Mouse (Mus musculus): ENCODE results near the gene Wdr70. TPM values are rescaled to one million over a fixed set of nuclear protein-coding genes. Genes with fewer than 3 reads are reported as not detected.

Gene Wdr70
- polyA plus RNA-seq, 1 experiment from 2014 or later = 31.0 TPM

DNA sequence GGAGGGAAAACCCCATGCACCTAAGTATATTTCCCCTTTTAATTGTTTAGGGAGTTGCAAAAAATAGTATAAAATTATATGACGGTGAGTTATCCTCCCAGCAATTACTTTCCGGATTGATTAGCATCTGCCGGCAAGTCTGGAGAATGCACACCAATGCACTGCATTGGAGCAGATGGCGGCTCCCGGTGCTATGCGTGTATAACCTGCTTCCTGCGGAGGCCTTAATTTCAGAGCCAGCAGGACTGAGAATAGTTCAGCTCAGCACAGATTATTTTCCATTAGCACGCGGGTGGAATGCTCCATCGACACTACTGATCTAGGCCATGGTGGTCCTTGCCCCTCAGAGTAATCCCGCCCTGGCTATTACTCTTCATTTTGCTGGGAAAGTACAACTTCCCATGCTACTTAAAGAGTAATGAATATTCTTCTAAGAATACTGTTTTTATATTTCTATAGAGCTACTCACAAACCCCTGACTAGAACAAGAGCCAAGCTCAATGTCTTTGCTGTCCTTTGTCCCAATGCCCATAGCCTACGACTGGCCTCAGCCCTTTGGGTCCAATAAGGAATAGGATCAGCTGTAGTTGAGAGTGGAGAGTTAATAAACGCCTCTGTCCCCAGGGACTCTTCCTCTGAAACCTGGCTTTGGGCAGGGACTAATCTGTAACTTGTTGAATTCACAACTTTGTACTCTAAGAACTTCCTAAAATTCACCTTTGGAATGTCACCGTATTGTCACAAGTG is 176.5 kb downstream of the Wdr70 start:
- Histone ChIP-seq H3K9ac (no peak overlapping the region), H3K9me3 (replicated peaks) (no peaks in the 10 kb centered on the region), H3K27ac (no peak overlapping the region), H3K4me1 (no peaks in the 10 kb centered on the region), H3K36me3 (peaks cover 11% of the 10 kb centered on the region), H3K4me3 (no peak overlapping the region), H3K27me3 (replicated peaks) (no peaks in the 10 kb centered on the region), H3K4me2 (no peak overlapping the region)
- no peak for ATAC-seq
- 84% methylated on average over 14 of the region's 14 CpGs for WGBS (ENCODE audit: insufficient replicate concordance)

DNA sequence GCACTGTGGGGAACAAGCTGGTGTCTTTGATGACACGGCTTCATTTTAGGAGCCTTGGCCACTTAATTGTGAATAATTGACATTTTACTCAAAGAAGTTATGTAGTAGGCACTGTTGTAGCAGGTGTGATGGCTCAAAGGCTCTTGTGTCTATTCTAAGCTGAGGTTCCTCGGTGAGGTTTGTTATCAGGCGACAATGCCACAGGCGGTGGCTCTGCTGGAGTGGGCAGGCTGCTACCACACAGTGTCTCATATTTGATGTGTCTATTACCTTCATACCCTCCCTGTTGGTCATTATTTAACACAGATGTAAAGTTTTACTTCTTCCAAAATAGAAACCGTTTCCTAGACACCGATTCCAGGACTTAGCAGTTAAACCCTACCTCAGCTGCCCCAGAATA is 177.9 kb downstream of the Wdr70 start:
- Histone ChIP-seq H3K4me1 (no peaks in the 10 kb centered on the region), H3K27ac (no peak overlapping the region), H3K4me3 (no peak overlapping the region), H3K4me2 (no peak overlapping the region), H3K36me3 (peaks cover 11% of the 10 kb centered on the region), H3K27me3 (replicated peaks) (no peaks in the 10 kb centered on the region), H3K9ac (no peak overlapping the region), H3K9me3 (replicated peaks) (no peaks in the 10 kb centered on the region)
- no peak for ATAC-seq
- WGBS (ENCODE audit: insufficient replicate concordance) = 75% methylated on average over 6 of the region's 6 CpGs

DNA sequence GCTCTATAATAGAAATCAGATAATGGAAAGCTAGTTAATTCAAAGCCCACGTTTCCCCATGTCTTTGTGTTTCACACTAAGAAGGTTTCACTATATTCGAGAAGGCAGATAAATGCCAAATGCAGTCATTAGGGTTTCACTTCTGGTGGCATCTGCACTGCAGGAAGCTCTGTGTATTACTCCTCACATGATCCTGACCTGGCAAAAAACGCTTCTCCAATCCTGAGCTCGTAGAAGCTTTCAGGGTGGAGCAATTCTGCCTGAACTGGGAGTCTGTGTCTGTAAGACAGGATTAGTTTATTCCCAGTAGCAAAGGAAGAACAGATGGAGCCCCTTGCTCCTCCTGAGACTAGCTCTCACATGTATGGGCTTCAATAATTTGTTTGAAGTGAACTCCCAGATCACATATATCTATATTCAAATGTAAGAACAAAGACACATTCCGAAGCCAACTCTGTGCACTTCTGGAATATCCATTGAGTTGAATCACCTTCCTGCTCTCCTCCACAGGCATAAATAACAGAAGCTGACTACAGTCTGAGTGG is 192.4 kb downstream of the Wdr70 start:
- no peaks in the 10 kb centered on the region; the same call in 1 of the 2 replicates for H3K9me3 ChIP-seq (replicated peaks)
- ATAC-seq = no peak
- 71% methylated on average over 5 of the region's 5 CpGs for WGBS (ENCODE audit: insufficient replicate concordance)

DNA sequence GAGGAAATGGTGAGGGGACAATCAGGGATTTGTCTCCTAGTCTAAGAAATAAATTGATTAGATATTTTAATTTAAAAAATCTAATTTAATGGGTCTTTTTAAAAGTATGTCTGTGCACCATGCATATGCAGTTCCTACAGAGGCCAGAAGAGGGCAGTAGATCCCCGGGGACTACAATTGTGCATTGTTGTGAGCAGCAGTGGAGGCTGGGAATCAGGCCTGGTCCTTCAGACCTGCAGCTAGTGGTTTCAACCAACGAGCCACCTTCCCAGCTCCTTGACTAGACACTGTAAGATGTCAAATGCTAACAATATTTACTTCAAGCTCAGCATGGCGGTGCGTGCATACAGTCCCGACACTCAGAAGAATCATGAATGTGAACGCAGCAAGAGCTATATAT is 199.7 kb downstream of the Wdr70 start:
- WGBS (ENCODE audit: insufficient replicate concordance) = 88% methylated on average over 6 of the region's 6 CpGs
- H3K27me3 ChIP-seq (replicated peaks) = no peaks in the 10 kb centered on the region
- H3K4me1 ChIP-seq = no peaks in the 10 kb centered on the region
- H3K36me3 ChIP-seq = no peaks in the 10 kb centered on the region
- no peak for ATAC-seq
- H3K9ac ChIP-seq = no peak overlapping the region
- H3K4me2 ChIP-seq = no peak overlapping the region
- no peaks in the 10 kb centered on the region for H3K9me3 ChIP-seq (replicated peaks)
- no peak overlapping the region for H3K4me3 ChIP-seq
- no peak overlapping the region for H3K27ac ChIP-seq

More for the DNA sequence above, 192.4 kb downstream of the Wdr70 start:
- H3K9ac ChIP-seq = no peak overlapping the region
- 0 out of 2 replicates have a peak, but pooled peaks cover 4% of the 10 kb centered on the region for H3K36me3 ChIP-seq
- no peaks in the 10 kb centered on the region for H3K4me1 ChIP-seq
- no peaks in the 10 kb centered on the region for H3K27me3 ChIP-seq (replicated peaks)
- no peak overlapping the region for H3K4me3 ChIP-seq
- H3K4me2 ChIP-seq = no peak overlapping the region
- no peak overlapping the region for H3K27ac ChIP-seq

DNA sequence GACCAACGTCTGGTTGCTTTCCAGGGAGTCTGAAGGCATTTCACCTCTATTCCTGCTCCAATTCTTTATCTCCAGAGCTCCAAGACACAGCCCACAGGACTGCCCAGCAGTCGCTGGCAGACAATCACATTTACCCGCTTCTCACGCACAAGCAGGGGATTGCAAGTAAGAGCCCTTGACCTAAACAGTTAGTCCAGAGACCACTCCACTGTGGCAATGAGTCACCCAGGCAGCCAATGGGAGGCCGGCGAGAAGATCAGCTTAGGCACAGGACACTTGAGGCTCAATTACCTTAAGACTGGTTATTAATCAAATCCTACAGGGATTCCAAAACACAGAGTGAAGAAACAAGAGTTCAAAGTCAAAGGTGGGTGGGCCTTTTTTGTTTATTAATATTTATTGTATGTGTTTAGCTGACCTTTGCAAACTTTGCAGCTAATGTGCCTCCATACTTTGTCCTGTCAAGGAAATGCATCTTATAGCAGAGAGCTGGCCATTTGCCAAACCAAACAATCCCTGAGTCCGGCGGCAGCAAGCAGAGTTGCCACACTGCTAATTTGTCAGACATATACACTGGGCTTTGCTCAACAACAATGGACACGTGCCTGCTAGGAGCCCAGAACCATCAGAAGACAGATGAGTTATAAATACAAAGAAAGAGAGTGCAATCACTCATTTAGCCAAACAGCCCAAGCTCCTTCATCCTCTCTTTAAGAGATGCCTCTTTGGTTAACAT is 207.3 kb downstream of the Wdr70 start:
- Histone ChIP-seq H3K4me1 (0 out of 2 replicates have a peak, but pooled peaks cover 11% of the 10 kb centered on the region), H3K36me3 (no peaks in the 10 kb centered on the region), H3K9ac (no peak overlapping the region), H3K27ac (no peak overlapping the region), H3K4me3 (no peak overlapping the region), H3K9me3 (replicated peaks) (no peaks in the 10 kb centered on the region), H3K4me2 (no peak overlapping the region), H3K27me3 (replicated peaks) (no peaks in the 10 kb centered on the region)
- no peak for ATAC-seq
- WGBS (ENCODE audit: insufficient replicate concordance) = 56% methylated on average over 9 of the region's 9 CpGs

DNA sequence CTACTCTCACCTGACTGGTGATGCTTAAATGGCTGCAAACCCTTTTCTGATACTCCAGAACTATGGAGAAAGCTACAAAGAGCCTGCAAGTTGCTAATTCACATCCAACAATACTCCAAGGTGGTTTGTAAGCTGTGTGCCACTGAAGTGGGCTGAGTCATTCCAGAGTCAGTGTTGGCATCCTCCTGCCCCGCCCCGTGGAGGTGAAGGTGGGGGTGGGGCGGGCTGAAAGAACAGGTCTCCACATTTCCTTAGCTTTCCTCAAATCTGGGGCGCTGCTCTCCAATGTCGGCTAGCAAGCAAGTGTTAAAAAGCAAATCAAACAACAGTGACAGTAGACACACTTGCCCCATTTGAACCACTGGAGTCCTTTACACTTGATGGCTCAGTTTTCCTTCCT is 208.7 kb downstream of the Wdr70 start:
- Histone ChIP-seq H3K27ac (no peak overlapping the region), H3K4me1 (0 out of 2 replicates have a peak, but pooled peaks cover 11% of the 10 kb centered on the region), H3K36me3 (0 out of 2 replicates have a peak, but pooled peaks cover 1% of the 10 kb centered on the region), H3K4me2 (no peak overlapping the region), H3K9me3 (replicated peaks) (no peaks in the 10 kb centered on the region), H3K9ac (no peak overlapping the region), H3K27me3 (replicated peaks) (no peaks in the 10 kb centered on the region), H3K4me3 (no peak overlapping the region)
- 75% methylated on average over 5 of the region's 5 CpGs for WGBS (ENCODE audit: insufficient replicate concordance)
- ATAC-seq = no peak

DNA sequence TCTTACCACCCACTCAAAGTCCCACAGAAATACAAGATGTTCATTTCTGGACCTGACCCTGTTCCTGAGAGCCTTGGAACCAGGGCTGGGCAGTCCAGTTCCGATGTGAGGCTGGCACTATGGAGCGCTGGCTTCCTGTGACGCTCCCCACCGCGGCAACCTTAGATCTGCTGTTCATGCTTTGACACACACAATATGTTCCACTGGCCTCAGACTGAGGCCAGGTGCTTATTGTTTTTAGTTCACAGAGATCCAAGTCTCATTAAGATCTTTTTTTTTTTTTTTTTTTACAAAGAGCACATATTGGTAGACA is 209.7 kb downstream of the Wdr70 start:
- Histone ChIP-seq H3K4me3 (no peak overlapping the region), H3K36me3 (peaks cover 5% of the 10 kb centered on the region; the same call in 1 of the 2 replicates), H3K4me2 (no peak overlapping the region), H3K9me3 (replicated peaks) (no peaks in the 10 kb centered on the region), H3K27me3 (replicated peaks) (no peaks in the 10 kb centered on the region), H3K27ac (no peak overlapping the region), H3K9ac (no peak overlapping the region), H3K4me1 (0 out of 2 replicates have a peak, but pooled peaks cover 11% of the 10 kb centered on the region)
- no peak for ATAC-seq
- 90% methylated on average over 5 of the region's 5 CpGs for WGBS (ENCODE audit: insufficient replicate concordance)

DNA sequence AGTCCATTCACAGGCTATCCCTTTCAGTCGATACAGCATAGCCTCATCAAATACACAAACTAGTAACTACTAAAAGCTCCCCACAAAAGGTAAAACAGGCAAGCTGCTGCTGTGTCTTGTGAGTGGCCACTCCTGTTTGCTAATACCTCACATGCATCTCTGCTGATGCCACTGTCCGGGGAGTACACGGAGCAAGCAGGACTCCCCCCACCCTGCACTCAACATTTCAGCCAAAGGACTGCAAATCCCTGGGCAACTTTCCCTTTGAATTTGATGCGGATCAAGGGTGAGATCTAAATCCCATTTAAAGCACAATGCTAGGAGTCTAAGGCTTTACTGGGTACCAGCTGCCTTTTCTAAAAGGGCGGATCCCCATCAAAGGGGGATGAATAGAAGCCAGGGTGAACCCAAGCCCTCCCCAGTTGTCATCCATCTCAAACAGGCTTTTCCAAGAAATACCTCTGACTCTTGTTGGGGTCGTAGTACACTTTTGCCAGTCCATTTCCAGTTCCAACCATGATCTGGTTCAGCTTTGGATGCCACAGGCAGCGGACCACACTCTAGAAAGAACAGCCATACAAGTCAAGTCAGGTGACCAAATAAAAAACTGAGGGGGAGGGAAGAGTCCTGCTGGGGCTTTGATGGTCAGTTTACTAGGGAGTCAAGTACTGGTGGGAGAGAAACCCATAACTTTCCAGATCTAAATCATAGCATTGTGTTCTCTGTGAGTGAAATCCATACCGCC is 210.2 kb downstream of the Wdr70 start:
- WGBS (ENCODE audit: insufficient replicate concordance) = 84% methylated on average over 8 of the region's 8 CpGs
- Histone ChIP-seq H3K36me3 (peaks cover 9% of the 10 kb centered on the region; the same call in 1 of the 2 replicates), H3K27me3 (replicated peaks) (no peaks in the 10 kb centered on the region), H3K9ac (no peak overlapping the region), H3K4me3 (no peak overlapping the region), H3K4me1 (0 out of 2 replicates have a peak, but pooled peaks cover 11% of the 10 kb centered on the region), H3K4me2 (no peak overlapping the region), H3K9me3 (replicated peaks) (no peaks in the 10 kb centered on the region), H3K27ac (no peak overlapping the region)
- ATAC-seq = no peak

DNA sequence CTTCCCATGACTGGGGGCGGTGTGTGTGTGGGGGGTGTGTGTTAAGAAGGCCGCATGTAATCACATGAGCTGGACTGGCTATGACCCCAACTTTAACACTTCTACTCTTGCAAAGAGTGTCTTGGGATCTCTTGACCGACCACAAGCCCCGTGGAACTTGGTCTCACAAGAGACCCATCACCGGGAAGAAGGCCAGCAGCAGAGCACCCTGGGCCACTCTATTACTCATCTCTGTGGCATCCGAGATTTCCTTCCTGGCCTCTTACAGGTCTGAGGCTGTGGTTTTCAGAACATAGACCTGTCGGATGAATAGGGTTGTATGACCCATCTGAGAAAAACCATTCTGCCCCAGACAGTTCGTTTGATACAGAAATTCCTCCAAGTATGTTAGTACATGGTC is 212.4 kb downstream of the Wdr70 start:
- no peak overlapping the region for H3K9ac ChIP-seq
- H3K4me1 ChIP-seq = 0 out of 2 replicates have a peak, but pooled peaks cover 3% of the 10 kb centered on the region
- H3K9me3 ChIP-seq (replicated peaks) = no peaks in the 10 kb centered on the region
- ATAC-seq = no peak
- no peak overlapping the region for H3K4me2 ChIP-seq
- H3K36me3 ChIP-seq = peaks cover 22% of the 10 kb centered on the region
- H3K27ac ChIP-seq = no peak overlapping the region
- no peak overlapping the region for H3K4me3 ChIP-seq
- no peaks in the 10 kb centered on the region for H3K27me3 ChIP-seq (replicated peaks)
- 69% methylated on average over 8 of the region's 8 CpGs for WGBS (ENCODE audit: insufficient replicate concordance)

DNA sequence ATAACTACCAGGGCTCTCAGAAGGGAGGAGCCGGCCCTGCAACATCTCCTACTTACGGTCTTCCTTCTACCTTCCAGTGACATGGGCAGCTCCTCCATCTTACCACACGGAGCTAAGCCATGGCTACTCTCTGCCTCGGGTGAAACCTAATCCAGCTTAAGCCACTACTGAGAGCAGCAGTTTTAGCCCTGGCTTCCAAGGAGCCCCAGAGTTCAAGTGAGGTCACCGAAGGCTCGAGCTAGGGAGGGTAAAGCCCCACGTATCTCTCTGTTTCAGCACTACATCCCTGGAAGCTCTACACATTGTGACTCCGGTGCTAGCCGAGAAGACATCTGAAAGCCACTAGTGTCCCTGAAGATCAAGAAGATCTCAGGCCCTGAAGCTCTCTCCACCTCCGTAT is 213.9 kb downstream of the Wdr70 start:
- WGBS (ENCODE audit: insufficient replicate concordance) = 76% methylated on average over 10 of the region's 10 CpGs
- Histone ChIP-seq H3K36me3 (peaks cover 23% of the 10 kb centered on the region), H3K4me2 (no peak overlapping the region), H3K9ac (no peak overlapping the region), H3K4me3 (no peak overlapping the region), H3K4me1 (no peaks in the 10 kb centered on the region), H3K27ac (no peak overlapping the region), H3K27me3 (replicated peaks) (no peaks in the 10 kb centered on the region), H3K9me3 (replicated peaks) (no peaks in the 10 kb centered on the region)
- no peak for ATAC-seq

DNA sequence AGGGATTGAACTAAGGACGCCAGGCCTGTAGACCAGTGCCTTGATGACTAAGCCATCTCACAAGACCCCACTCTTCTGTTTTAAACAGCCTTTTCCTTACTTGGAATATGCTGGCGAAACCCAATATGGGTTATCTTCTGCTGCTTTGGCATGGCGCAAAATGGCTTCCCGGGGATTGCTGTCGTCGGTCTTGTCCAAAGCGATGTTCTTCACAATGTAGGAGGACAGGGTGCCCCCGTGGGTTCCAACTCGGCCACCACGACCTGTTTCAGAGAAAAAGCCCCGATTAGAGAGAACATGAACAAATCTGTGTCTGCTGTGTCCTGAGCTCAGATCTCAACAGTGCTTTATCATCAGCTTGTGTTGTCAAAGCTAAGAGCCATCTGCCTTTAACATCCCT is 214.8 kb downstream of the Wdr70 start:
- H3K9ac ChIP-seq = no peak overlapping the region
- no peaks in the 10 kb centered on the region for H3K9me3 ChIP-seq (replicated peaks)
- no peak overlapping the region for H3K4me3 ChIP-seq
- no peak for ATAC-seq
- no peaks in the 10 kb centered on the region for H3K27me3 ChIP-seq (replicated peaks)
- H3K4me1 ChIP-seq = no peaks in the 10 kb centered on the region
- WGBS (ENCODE audit: insufficient replicate concordance) = 86% methylated on average over 11 of the region's 11 CpGs
- peaks cover 23% of the 10 kb centered on the region for H3K36me3 ChIP-seq
- H3K27ac ChIP-seq = no peak overlapping the region
- H3K4me2 ChIP-seq = no peak overlapping the region

DNA sequence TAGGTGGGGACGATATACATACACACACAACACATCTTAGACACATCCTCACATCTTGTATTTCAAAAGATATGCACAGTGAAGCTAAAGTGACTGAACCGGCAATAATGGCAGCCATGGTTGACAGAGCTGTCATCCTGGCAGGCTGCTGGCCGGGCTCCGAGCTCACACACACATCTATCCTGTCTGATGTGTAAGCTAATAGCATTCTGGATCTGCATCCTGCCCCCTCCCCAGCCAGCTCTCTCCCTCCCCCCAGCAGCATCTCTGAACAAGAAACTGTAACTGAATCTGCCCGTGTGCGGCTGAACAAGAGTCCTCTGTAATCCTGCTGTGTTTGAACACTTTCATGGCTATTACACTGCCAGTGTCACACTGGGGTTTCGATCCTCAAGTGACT is 219.1 kb downstream of the Wdr70 start:
- H3K9ac ChIP-seq = no peak overlapping the region
- no peaks in the 10 kb centered on the region for H3K4me1 ChIP-seq
- H3K36me3 ChIP-seq = peaks cover 19% of the 10 kb centered on the region
- H3K4me2 ChIP-seq = no peak overlapping the region
- no peak for ATAC-seq
- no peak overlapping the region for H3K4me3 ChIP-seq
- no peaks in the 10 kb centered on the region for H3K27me3 ChIP-seq (replicated peaks)
- H3K27ac ChIP-seq = no peak overlapping the region
- WGBS (ENCODE audit: insufficient replicate concordance) = 81% methylated on average over 7 of the region's 7 CpGs
- no peaks in the 10 kb centered on the region for H3K9me3 ChIP-seq (replicated peaks)

Data from liver, embryonic 12.5 days (tissue).